Mouse (Mus musculus): ENCODE results near the gene Gan. TPM values are rescaled to one million over a fixed set of nuclear protein-coding genes. Genes with fewer than 3 reads are reported as not detected.

The Gan gene
- polyA plus RNA-seq (2015; fragmentation: Nextera tagmentation; extraction: Ambion mirVana), result 3.5 and 3.7 TPM in 2 replicates

GRCm38 (mm10) chr8:117158135-117158761, at the start of gene Gan:
Gene Gan, plus strand, starts transcription at chr8:117158135.
- Histone ChIP-seq H3K4me2 (ENCODE audit: low read length) (peak within 1 kb of the TSS; percentile 88), H3K4me1 (replicated peaks; ENCODE audit: control insufficient read depth, insufficient read depth, low read length) (peaks cover 27% of the 10 kb centered on the region), H3K4me3 (replicated peaks; ENCODE audit: low read length) (peak within 1 kb of the TSS; percentile 88), H3K36me3 (ENCODE audit: control insufficient read depth, insufficient read depth) (no peaks in the 10 kb centered on the region), H3K27me3 (replicated peaks; ENCODE audit: control insufficient read depth, insufficient read depth, low read length) (no peaks in the 10 kb centered on the region), H3K9me3 (ENCODE audit: control insufficient read depth, low read length) (no peaks in the 10 kb centered on the region), H3K27ac (ENCODE audit: low read length) (peak within 1 kb of the TSS; percentile 68), H3K9ac (replicated peaks; ENCODE audit: low read depth, low read length) (peak within 1 kb of the TSS; percentile 88)
- WGBS, result under 1% methylated on average over 64 of the region's 65 CpGs
- peak; percentile 62 for ATAC-seq

DNA sequence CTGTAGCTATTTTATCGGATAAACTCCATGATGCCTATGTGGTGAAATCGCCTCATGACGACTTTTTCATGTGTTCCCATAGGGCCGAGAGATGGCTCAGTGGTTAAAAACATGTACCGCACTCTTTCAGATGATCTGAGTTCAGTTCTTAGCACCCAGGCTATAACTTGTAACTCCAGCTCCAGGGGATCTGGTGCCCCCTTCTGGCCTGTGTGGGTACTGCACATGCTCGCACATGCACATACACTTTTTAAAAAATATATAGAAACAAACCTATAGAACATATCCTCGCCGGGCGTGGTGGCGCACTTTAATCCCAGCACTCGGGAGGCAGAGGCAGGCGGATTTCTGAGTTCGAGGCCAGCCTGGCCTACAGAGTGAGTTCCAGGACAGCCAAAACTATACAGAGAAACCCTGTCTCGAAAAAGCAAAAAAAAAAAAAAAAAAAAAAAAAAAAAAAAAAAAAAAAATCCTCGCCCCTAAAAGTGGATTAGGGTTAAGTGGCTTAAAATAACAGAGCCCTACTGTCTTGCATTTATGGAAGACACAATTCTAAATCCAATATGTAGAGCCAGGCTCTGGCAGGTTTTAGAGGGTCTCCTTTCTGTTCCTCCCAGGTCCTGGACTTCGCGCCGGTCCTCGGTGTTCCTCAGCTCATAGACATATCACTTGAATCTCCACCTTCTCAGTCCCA, 48.8 kb upstream of the Gan start:
- no peaks in the 10 kb centered on the region for H3K9me3 ChIP-seq (ENCODE audit: control insufficient read depth, low read length)
- H3K4me1 ChIP-seq (replicated peaks; ENCODE audit: control insufficient read depth, insufficient read depth, low read length), result no peaks in the 10 kb centered on the region
- H3K4me2 ChIP-seq (ENCODE audit: low read length), result no peak overlapping the region
- no peak for ATAC-seq
- H3K36me3 ChIP-seq (ENCODE audit: control insufficient read depth, insufficient read depth), result no peaks in the 10 kb centered on the region
- no peak overlapping the region for H3K27ac ChIP-seq (ENCODE audit: low read length)
- no peaks in the 10 kb centered on the region for H3K27me3 ChIP-seq (replicated peaks; ENCODE audit: control insufficient read depth, insufficient read depth, low read length)
- WGBS, result 88% methylated on average over 19 of the region's 19 CpGs
- H3K4me3 ChIP-seq (replicated peaks; ENCODE audit: low read length), result no peak overlapping the region
- no peak overlapping the region for H3K9ac ChIP-seq (replicated peaks; ENCODE audit: low read depth, low read length)

- no peaks in the 10 kb centered on the region for H3K36me3 ChIP-seq (ENCODE audit: control insufficient read depth, insufficient read depth)
- H3K27ac ChIP-seq (ENCODE audit: low read length), result no peak overlapping the region
- no peaks in the 10 kb centered on the region for H3K27me3 ChIP-seq (replicated peaks; ENCODE audit: control insufficient read depth, insufficient read depth, low read length)
- H3K4me3 ChIP-seq (replicated peaks; ENCODE audit: low read length), result no peak overlapping the region
- WGBS, result 60% methylated on average over 16 of the region's 16 CpGs
- H3K9ac ChIP-seq (replicated peaks; ENCODE audit: low read depth, low read length), result no peak overlapping the region
- H3K4me1 ChIP-seq (replicated peaks; ENCODE audit: control insufficient read depth, insufficient read depth, low read length), result no peaks in the 10 kb centered on the region
- H3K4me2 ChIP-seq (ENCODE audit: low read length), result no peak overlapping the region
- ATAC-seq, result no peak
- no peaks in the 10 kb centered on the region for H3K9me3 ChIP-seq (ENCODE audit: control insufficient read depth, low read length)
Measured at GRCm38 (mm10) chr8:117109801-117110390, 48.0 kb upstream of the Gan start.

DNA sequence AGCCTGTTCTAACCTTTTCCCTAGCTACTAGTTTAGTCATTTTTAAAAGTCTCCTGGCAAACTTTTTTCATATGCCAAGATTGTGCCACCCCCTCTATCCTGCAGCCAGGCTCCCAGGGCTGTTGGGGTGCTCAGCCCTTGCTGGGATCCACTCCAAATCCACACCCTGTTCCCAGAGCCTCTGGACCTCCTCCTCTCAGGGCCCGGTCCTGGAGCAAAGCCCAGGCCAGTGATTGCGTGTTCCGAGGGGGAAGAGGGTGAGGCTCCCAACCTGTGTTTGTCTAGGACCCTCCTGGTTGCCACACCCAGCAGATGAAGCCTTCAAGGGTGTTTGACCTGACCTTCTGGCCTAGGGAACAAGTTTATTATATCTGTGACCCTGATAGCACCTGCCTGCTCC, 46.3 kb upstream of the Gan start:
- Histone ChIP-seq H3K9ac (replicated peaks; ENCODE audit: low read depth, low read length) (no peak overlapping the region), H3K36me3 (ENCODE audit: control insufficient read depth, insufficient read depth) (no peaks in the 10 kb centered on the region), H3K9me3 (ENCODE audit: control insufficient read depth, low read length) (no peaks in the 10 kb centered on the region), H3K27me3 (replicated peaks; ENCODE audit: control insufficient read depth, insufficient read depth, low read length) (no peaks in the 10 kb centered on the region), H3K4me3 (replicated peaks; ENCODE audit: low read length) (no peak overlapping the region), H3K27ac (ENCODE audit: low read length) (no peak overlapping the region), H3K4me2 (ENCODE audit: low read length) (no peak overlapping the region), H3K4me1 (replicated peaks; ENCODE audit: control insufficient read depth, insufficient read depth, low read length) (peaks cover 9% of the 10 kb centered on the region)
- WGBS, result 81% methylated on average over 3 of the region's 3 CpGs
- no peak for ATAC-seq

DNA sequence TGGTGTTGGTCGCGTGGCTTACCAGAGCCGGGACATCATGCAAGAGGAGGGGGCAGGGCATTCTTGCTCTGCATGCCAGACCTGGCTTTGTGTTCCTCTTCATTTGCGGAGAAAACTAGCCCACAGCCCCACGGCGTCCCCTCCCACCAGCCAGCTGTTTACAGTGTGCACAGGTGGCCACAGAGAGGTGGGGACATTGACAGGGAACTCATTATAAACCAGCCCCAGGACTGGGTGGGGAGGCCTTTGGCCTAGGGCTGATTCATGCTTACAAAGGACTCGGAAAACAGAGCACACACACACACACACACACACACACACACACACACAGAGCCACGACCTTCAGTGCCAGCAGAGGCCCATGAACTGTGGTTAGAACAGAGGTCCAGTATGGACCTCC, 45.7 kb upstream of the Gan start:
- no peak overlapping the region for H3K4me2 ChIP-seq (ENCODE audit: low read length)
- ATAC-seq, result no peak
- WGBS, result 69% methylated on average over 8 of the region's 8 CpGs

DNA sequence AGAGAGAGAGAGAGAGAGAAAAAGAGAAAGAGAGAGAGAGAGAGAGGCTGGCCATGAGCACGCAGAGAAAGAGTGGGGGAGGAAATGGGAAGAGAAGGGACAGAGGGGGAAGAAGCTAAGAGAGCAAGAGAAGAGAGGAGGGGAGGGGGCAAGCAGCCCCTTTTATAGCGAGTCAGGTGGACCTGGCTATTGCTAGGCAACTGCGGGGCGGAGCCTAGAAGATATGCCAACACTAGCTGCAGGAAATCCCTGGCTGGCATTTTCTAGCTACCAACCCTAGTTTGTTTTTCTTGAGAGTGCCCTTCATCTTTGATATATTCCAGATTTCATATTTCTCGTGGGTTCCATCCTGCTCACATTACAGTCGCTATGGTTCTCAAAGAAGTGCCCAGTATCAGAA, 42.8 kb upstream of the Gan start:
- peaks cover 9% of the 10 kb centered on the region for H3K4me1 ChIP-seq (replicated peaks; ENCODE audit: control insufficient read depth, insufficient read depth, low read length)
- H3K4me2 ChIP-seq (ENCODE audit: low read length), result no peak overlapping the region; the same call in 1 of the 2 replicates
- no peak overlapping the region for H3K9ac ChIP-seq (replicated peaks; ENCODE audit: low read depth, low read length)
- WGBS, result 39% methylated on average over 6 of the region's 6 CpGs
- ATAC-seq, result no peak
- H3K4me3 ChIP-seq (replicated peaks; ENCODE audit: low read length), result no peak overlapping the region
- H3K27me3 ChIP-seq (replicated peaks; ENCODE audit: control insufficient read depth, insufficient read depth, low read length), result no peaks in the 10 kb centered on the region
- H3K9me3 ChIP-seq (ENCODE audit: control insufficient read depth, low read length), result no peaks in the 10 kb centered on the region
- no peaks in the 10 kb centered on the region for H3K36me3 ChIP-seq (ENCODE audit: control insufficient read depth, insufficient read depth)
- H3K27ac ChIP-seq (ENCODE audit: low read length), result no peak overlapping the region

More for the DNA sequence above, 45.7 kb upstream of the Gan start:
- H3K27me3 ChIP-seq (replicated peaks; ENCODE audit: control insufficient read depth, insufficient read depth, low read length), result no peaks in the 10 kb centered on the region
- no peak overlapping the region for H3K9ac ChIP-seq (replicated peaks; ENCODE audit: low read depth, low read length)
- H3K4me3 ChIP-seq (replicated peaks; ENCODE audit: low read length), result no peak overlapping the region
- no peaks in the 10 kb centered on the region for H3K9me3 ChIP-seq (ENCODE audit: control insufficient read depth, low read length)
- H3K36me3 ChIP-seq (ENCODE audit: control insufficient read depth, insufficient read depth), result no peaks in the 10 kb centered on the region
- H3K4me1 ChIP-seq (replicated peaks; ENCODE audit: control insufficient read depth, insufficient read depth, low read length), result peaks cover 9% of the 10 kb centered on the region
- no peak overlapping the region for H3K27ac ChIP-seq (ENCODE audit: low read length)

GRCm38 (mm10) chr8:117115676-117116446, 42.1 kb upstream of the Gan start:
- Histone ChIP-seq H3K27me3 (replicated peaks; ENCODE audit: control insufficient read depth, insufficient read depth, low read length) (no peaks in the 10 kb centered on the region), H3K4me1 (replicated peaks; ENCODE audit: control insufficient read depth, insufficient read depth, low read length) (peaks cover 9% of the 10 kb centered on the region), H3K9ac (replicated peaks; ENCODE audit: low read depth, low read length) (no peak overlapping the region), H3K4me3 (replicated peaks; ENCODE audit: low read length) (0 out of 2 replicates have a peak overlapping the region, but pooled peaks have one; percentile 3), H3K9me3 (ENCODE audit: control insufficient read depth, low read length) (no peaks in the 10 kb centered on the region), H3K36me3 (ENCODE audit: control insufficient read depth, insufficient read depth) (no peaks in the 10 kb centered on the region), H3K27ac (ENCODE audit: low read length) (no peak overlapping the region), H3K4me2 (ENCODE audit: low read length) (peak overlapping the region; percentile 31)
- 16% methylated on average over 13 of the region's 13 CpGs for WGBS
- no peak for ATAC-seq

- no peaks in the 10 kb centered on the region for H3K27me3 ChIP-seq (replicated peaks; ENCODE audit: control insufficient read depth, insufficient read depth, low read length)
Measured at GRCm38 (mm10) chr8:117116534-117116933, 41.4 kb upstream of the Gan start.

DNA sequence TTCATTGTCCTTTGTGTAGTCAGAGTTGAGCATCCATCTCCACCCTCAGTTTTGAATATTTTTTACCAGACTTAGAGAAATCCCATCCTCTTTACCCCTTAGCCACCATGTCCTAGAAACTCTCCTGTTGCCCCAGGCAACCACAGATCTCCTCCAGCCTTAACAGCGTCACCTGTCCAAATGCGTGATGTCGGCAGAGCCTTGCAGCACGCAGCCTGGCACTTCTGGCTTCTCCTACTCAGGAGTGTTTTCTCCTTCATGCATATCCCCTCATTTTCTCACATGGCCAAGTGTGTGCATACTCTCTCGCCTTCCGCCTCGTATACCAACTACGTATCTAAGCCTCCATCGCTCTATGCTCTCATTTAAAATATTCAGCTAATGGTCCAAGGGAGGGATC, 39.5 kb upstream of the Gan start:
- Histone ChIP-seq H3K9me3 (ENCODE audit: control insufficient read depth, low read length) (no peaks in the 10 kb centered on the region), H3K4me1 (replicated peaks; ENCODE audit: control insufficient read depth, insufficient read depth, low read length) (peaks cover 9% of the 10 kb centered on the region), H3K27me3 (replicated peaks; ENCODE audit: control insufficient read depth, insufficient read depth, low read length) (no peaks in the 10 kb centered on the region), H3K4me2 (ENCODE audit: low read length) (no peak overlapping the region), H3K36me3 (ENCODE audit: control insufficient read depth, insufficient read depth) (no peaks in the 10 kb centered on the region), H3K4me3 (replicated peaks; ENCODE audit: low read length) (no peak overlapping the region), H3K27ac (ENCODE audit: low read length) (no peak overlapping the region), H3K9ac (replicated peaks; ENCODE audit: low read depth, low read length) (no peak overlapping the region)
- WGBS, result 91% methylated on average over 9 of the region's 9 CpGs
- no peak for ATAC-seq

More at GRCm38 (mm10) chr8:117116534-117116933, 41.4 kb upstream of the Gan start:
- 79% methylated on average over 7 of the region's 7 CpGs for WGBS
- Histone ChIP-seq H3K4me3 (replicated peaks; ENCODE audit: low read length) (no peak overlapping the region), H3K9ac (replicated peaks; ENCODE audit: low read depth, low read length) (no peak overlapping the region), H3K4me2 (ENCODE audit: low read length) (no peak overlapping the region), H3K9me3 (ENCODE audit: control insufficient read depth, low read length) (no peaks in the 10 kb centered on the region), H3K36me3 (ENCODE audit: control insufficient read depth, insufficient read depth) (no peaks in the 10 kb centered on the region), H3K4me1 (replicated peaks; ENCODE audit: control insufficient read depth, insufficient read depth, low read length) (peaks cover 9% of the 10 kb centered on the region), H3K27ac (ENCODE audit: low read length) (no peak overlapping the region)
- no peak for ATAC-seq

All from forebrain, embryonic 16.5 days (tissue).